Mouse (Mus musculus) liver, embryonic 13.5 days (tissue): Measurements from ENCODE around the gene Gpx7. TPM values are rescaled to one million over a fixed set of nuclear protein-coding genes. Genes with fewer than 3 reads are reported as not detected.

Source experiments
- ATAC-seq: fragments of 200-750 bp; cut with Nextera tagmentation; 2 replicates; pipeline ENCODE4 v1.8.0; 2017; ENCODE audit warnings: low read depth, mild to moderate bottlenecking, moderate number of reproducible peaks, moderate library complexity
- DNase-seq: peaks from one replicate; pipeline ENCODE4 v3.0.0; 2022
- H3K27ac ChIP-seq: fragments of 300-500 bp; sonication (generic); 2 replicates; pipeline ENCODE4 v1.5.1; 2015; ENCODE audit warnings: moderate library complexity, mild to moderate bottlenecking, inconsistent platforms
- H3K27me3 ChIP-seq: fragments of 300-500 bp; sonication (generic); 2 replicates; pipeline ENCODE4 v1.6.1; 2015; ENCODE audit warnings: mild to moderate bottlenecking, inconsistent platforms
- H3K36me3 ChIP-seq: fragments of 300-500 bp; sonication (generic); 2 replicates; pipeline ENCODE4 v1.6.1; 2015; ENCODE audit warnings: mild to moderate bottlenecking, inconsistent platforms
- H3K4me1 ChIP-seq: fragments of 300-500 bp; sonication (generic); replicated peaks from 2 replicates; pipeline ENCODE4 v1.6.1; 2015; ENCODE audit warnings: inconsistent platforms
- H3K4me2 ChIP-seq: fragments of 300-500 bp; sonication (generic); 2 replicates; pipeline ENCODE4 v1.6.1; 2015; ENCODE audit warnings: inconsistent platforms, mild to moderate bottlenecking, moderate library complexity
- H3K4me3 ChIP-seq: fragments of 300-500 bp; sonication (generic); replicated peaks from 2 replicates; pipeline ENCODE4 v1.5.1; 2015; ENCODE audit warnings: mild to moderate bottlenecking, inconsistent platforms
- H3K9ac ChIP-seq: fragments of 300-500 bp; sonication (generic); 2 replicates; pipeline ENCODE4 v1.6.1; 2015; ENCODE audit warnings: mild to moderate bottlenecking, inconsistent platforms
- H3K9me3 ChIP-seq: fragments of 300-500 bp; sonication (generic); replicated peaks from 2 replicates; pipeline ENCODE4 v1.6.1; 2016; ENCODE audit warnings: inconsistent platforms
- WGBS: fragments of 180-500 bp; shearing (Covaris S2); methylation state at CpG from one replicate; pipeline ENCODE4 v1.1.7; 2015; ENCODE audit not compliant: insufficient replicate concordance; 5-methylcytosine and 5-hydroxymethylcytosine counted together
- polyA plus RNA-seq: library from polyadenylated mRNA; unstranded; fragments of >200 nt; fragmentation: Nextera tagmentation; extraction: Ambion mirVana; gene quantifications from 2 replicates; pipeline ENCODE4 v1.2.1, GENCODE M21; 2015

Gene Gpx7
- polyA plus RNA-seq, 1 experiment from 2014 or later = 10.4 TPM

DNA sequence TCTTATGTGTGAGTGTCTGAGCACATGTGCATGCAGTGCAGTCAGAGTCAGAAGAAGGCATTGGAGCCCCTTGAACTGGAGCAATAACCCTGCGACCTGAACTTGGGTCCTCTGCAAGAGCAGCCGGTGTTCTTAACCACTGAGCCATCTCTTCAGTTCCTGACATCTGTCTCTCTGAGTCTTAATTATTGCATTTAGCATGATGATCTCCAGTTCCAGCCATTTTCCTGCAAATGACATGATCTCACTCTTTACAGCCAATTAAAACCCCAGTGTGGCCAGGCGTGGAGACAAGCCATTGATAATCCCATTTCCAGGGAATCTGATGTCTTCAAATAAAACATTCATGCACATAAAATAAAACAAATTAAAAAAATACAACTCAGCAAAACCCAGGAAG, 18.0 kb downstream of the Gpx7 start:
- H3K27me3 ChIP-seq = peaks cover 32% of the 10 kb centered on the region
- H3K9me3 ChIP-seq = no peaks in the 10 kb centered on the region
- H3K27ac ChIP-seq = no peak overlapping the region
- H3K4me2 ChIP-seq = no peak overlapping the region
- no peaks in the 10 kb centered on the region for H3K36me3 ChIP-seq
- H3K9ac ChIP-seq = no peak overlapping the region
- H3K4me1 ChIP-seq = no peaks in the 10 kb centered on the region
- no peak overlapping the region for H3K4me3 ChIP-seq
- DNase-seq (no peak), ATAC-seq (no peak)
- 67% methylated on average over 3 of the region's 3 CpGs for WGBS

GRCm38 (mm10) chr4:108387681-108388253, 19.0 kb downstream of the Gpx7 start:
- H3K4me1 ChIP-seq = 0 out of 2 replicates have a peak, but pooled peaks cover 4% of the 10 kb centered on the region
- H3K4me3 ChIP-seq = peak overlapping the region; percentile 44
- no peaks in the 10 kb centered on the region for H3K36me3 ChIP-seq
- H3K4me2 ChIP-seq = peak overlapping the region; percentile 60
- WGBS = 6% methylated on average over 18 of the region's 18 CpGs
- DNase-seq (no peak), ATAC-seq (no peak)
- no peak overlapping the region for H3K27ac ChIP-seq
- peak overlapping the region; percentile 42 for H3K9ac ChIP-seq
- H3K27me3 ChIP-seq = peaks cover 42% of the 10 kb centered on the region
- H3K9me3 ChIP-seq = no peaks in the 10 kb centered on the region

DNA sequence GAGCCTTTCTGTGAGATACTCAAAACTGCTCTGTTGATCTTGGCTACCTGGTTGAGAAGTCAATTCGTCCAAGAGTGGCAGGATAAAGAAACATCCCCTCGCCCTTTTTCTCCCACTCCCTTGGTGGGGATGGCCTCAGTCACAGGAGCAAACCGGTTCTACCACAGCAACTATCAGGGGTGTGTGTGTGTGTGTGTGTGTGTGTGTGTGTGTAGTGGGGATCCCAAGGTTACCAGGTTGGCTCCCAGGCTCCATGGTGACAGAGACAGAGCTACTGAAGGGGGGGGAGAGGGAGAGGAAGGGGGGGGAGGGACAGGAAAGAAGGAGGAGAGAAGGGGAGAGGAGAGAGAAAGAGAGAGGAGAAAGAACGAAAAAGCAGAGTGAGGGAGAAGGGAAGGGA, 19.7 kb downstream of the Gpx7 start:
- ATAC-seq = no peak
- H3K9ac ChIP-seq = no peak overlapping the region
- no peak overlapping the region for H3K27ac ChIP-seq

DNA sequence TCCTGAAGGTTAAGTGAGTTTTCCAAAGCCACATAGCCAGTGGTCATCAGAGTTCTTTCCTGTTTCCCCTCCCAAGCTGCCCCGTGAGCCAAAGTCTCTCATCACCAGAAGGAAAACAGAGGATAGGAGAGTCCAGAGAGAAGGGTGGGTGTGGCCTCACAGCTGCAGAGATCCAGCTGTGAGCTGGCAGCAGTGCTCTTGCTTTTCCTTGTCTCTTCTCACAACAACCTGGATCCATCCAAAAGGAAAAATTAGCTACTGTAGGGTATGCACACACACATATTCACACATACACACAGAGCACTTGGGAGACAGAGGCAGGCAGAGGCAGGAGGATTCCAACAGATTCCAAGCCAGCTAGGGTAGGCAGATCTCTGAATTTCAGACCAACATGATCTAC, 20.7 kb downstream of the Gpx7 start:
- H3K4me2 ChIP-seq = no peak overlapping the region
- 0 out of 2 replicates have a peak, but pooled peaks cover 4% of the 10 kb centered on the region for H3K4me1 ChIP-seq
- H3K27me3 ChIP-seq = peaks cover 58% of the 10 kb centered on the region
- ATAC-seq (no peak), DNase-seq (no peak)
- H3K4me3 ChIP-seq = no peak overlapping the region
- H3K27ac ChIP-seq = no peak overlapping the region
- H3K9me3 ChIP-seq = no peaks in the 10 kb centered on the region
- H3K36me3 ChIP-seq = no peaks in the 10 kb centered on the region
- 22% methylated on average over 1 of the region's 1 CpGs for WGBS
- H3K9ac ChIP-seq = no peak overlapping the region

More for the DNA sequence above, 19.7 kb downstream of the Gpx7 start:
- Histone ChIP-seq H3K4me1 (0 out of 2 replicates have a peak, but pooled peaks cover 4% of the 10 kb centered on the region), H3K27me3 (peaks cover 49% of the 10 kb centered on the region), H3K4me2 (peak overlapping the region; percentile 60; the same call in 1 of the 2 replicates), H3K9me3 (no peaks in the 10 kb centered on the region), H3K4me3 (no peak overlapping the region), H3K36me3 (no peaks in the 10 kb centered on the region)
- no peak for DNase-seq
- 33% methylated on average over 4 of the region's 4 CpGs for WGBS

DNA sequence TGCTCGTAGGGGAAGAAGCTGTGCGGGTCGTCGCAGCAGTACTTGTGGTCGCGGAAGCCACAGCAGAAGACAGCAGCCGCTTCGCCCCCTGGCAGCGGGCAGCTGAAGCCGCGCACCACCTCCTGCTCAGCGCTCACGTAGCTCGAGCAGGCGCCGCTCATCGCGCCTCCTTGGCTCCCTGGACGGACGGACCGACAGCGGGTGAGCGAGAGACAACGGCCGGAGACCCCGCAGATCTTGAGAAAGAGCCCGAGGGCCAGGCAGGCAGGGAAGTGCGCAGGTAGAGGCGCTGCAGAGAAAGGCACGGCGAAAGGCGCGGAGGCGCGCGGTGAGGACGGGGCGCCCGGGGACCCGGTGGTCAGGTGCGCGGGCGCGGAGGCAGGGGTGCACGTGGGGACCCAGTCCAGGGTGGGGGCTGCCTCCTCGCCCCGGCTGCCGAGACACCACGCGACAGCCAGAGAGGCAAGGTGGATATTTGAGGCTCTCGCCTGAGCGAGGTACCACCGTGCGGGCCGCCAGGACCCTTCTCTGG, 23.5 kb downstream of the Gpx7 start, which contains the start of gene Shisal2a:
TSS of gene Shisal2a (minus strand) at position 167 of the 532 bp plus-strand sequence.
- Histone ChIP-seq H3K27me3 (peaks cover 72% of the 10 kb centered on the region), H3K27ac (no peak within 1 kb of the TSS)
- no peak for DNase-seq

GRCm38 (mm10) chr4:108380146-108380545, 26.6 kb downstream of the Gpx7 start:
- Histone ChIP-seq H3K4me3 (no peak overlapping the region), H3K4me2 (no peak overlapping the region), H3K27me3 (peaks cover 54% of the 10 kb centered on the region), H3K36me3 (no peaks in the 10 kb centered on the region), H3K27ac (no peak overlapping the region), H3K9ac (no peak overlapping the region), H3K9me3 (no peaks in the 10 kb centered on the region), H3K4me1 (0 out of 2 replicates have a peak, but pooled peaks cover 4% of the 10 kb centered on the region)
- DNase-seq (no peak), ATAC-seq (no peak)
- 5% methylated on average over 1 of the region's 1 CpGs for WGBS

More for the DNA sequence above, 23.5 kb downstream of the Gpx7 start, which contains the start of gene Shisal2a:
- peak within 1 kb of the TSS; percentile 45 for H3K9ac ChIP-seq
- 0 out of 2 replicates have a peak, but pooled peaks cover 4% of the 10 kb centered on the region for H3K4me1 ChIP-seq
- ATAC-seq = no peak
- no peaks in the 10 kb centered on the region for H3K9me3 ChIP-seq
- H3K4me3 ChIP-seq = peak within 1 kb of the TSS; percentile 44
- no peaks in the 10 kb centered on the region for H3K36me3 ChIP-seq
- H3K4me2 ChIP-seq = peak within 1 kb of the TSS; percentile 58
- 3% methylated on average over 55 of the region's 55 CpGs for WGBS

DNA sequence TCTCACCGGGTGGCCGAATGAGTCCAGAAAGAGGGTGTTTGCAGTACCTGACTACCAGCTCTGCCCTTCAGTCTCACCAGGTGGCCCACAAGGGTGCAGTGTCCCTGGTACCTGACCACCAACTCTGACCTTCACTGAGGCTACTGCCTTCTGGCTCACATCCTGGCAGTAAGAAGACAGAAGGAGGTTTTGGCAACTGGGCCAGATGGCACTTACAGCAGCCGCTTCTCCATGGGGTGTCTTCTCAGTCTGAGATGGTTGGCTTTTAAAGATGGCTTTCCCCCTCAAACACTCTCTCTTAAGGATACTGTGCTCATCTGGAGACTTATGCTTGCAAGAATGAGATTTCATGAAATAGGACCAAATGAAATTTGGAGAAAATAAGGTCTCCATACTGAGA, 27.3 kb downstream of the Gpx7 start:
- no peak overlapping the region for H3K4me3 ChIP-seq
- H3K27ac ChIP-seq = no peak overlapping the region
- H3K4me1 ChIP-seq = 0 out of 2 replicates have a peak, but pooled peaks cover 4% of the 10 kb centered on the region
- H3K36me3 ChIP-seq = no peaks in the 10 kb centered on the region
- H3K9me3 ChIP-seq = no peaks in the 10 kb centered on the region
- no peak for ATAC-seq
- H3K9ac ChIP-seq = no peak overlapping the region
- peaks cover 47% of the 10 kb centered on the region for H3K27me3 ChIP-seq
- 72% methylated on average over 3 of the region's 3 CpGs for WGBS
- no peak for DNase-seq
- H3K4me2 ChIP-seq = no peak overlapping the region

DNA sequence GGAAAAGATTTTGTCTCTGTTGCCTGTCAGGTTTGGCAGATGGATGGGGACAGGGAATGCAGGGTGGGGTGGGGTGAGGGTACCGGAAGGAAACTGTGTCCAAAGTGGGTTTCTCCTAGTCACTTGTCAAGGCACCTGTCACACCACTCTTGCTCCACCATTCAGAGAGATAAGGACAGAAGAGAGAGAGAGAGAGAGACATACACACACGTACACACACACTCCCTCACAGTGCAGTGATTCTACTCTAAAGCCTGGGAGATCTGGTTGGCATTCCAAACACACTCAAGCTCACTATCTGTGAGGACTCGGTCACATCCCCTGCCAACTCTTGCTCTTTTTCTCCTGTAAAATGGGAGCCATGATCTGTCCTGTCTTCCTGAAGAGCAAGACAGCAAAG, 34.6 kb downstream of the Gpx7 start:
- no peak for DNase-seq
- no peak for ATAC-seq
- Histone ChIP-seq H3K27me3 (no peaks in the 10 kb centered on the region), H3K4me2 (no peak overlapping the region), H3K4me1 (peaks cover 7% of the 10 kb centered on the region), H3K36me3 (no peaks in the 10 kb centered on the region), H3K27ac (no peak overlapping the region), H3K4me3 (no peak overlapping the region), H3K9me3 (no peaks in the 10 kb centered on the region), H3K9ac (no peak overlapping the region)
- WGBS = 47% methylated on average over 3 of the region's 3 CpGs

- Histone ChIP-seq H3K4me2 (no peak overlapping the region), H3K27me3 (no peaks in the 10 kb centered on the region), H3K27ac (no peak overlapping the region), H3K9ac (no peak overlapping the region), H3K36me3 (no peaks in the 10 kb centered on the region), H3K4me3 (no peak overlapping the region), H3K9me3 (no peaks in the 10 kb centered on the region), H3K4me1 (peaks cover 7% of the 10 kb centered on the region)
- ATAC-seq (no peak), DNase-seq (no peak)
- 71% methylated on average over 3 of the region's 3 CpGs for WGBS
These were observed 35.3 kb downstream of the Gpx7 start for GRCm38 (mm10) chr4:108371421-108371820.

DNA sequence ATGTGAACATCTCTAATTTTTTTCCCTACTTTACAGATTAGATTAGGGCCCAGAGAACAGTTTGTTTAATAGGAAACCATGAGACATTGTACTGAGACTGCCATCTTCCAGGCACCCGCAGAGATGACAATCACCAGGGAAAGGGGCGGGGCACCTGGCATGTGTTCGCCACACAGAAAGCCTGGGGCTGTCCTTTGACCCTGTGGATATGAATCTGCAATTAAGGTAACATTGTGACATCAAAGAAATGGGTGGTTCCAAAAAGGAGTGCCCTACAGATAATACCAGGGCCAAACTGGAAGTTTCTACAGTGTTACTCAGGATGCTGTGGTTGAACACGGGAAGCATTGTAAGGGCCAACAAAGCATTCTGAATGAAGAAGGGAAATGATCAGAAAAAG, 36.4 kb downstream of the Gpx7 start:
- DNase-seq (no peak), ATAC-seq (no peak)
- H3K4me1 ChIP-seq = peaks cover 7% of the 10 kb centered on the region
- no peak overlapping the region for H3K9ac ChIP-seq
- no peak overlapping the region for H3K4me2 ChIP-seq
- WGBS = 33% methylated on average over 4 of the region's 4 CpGs
- H3K27me3 ChIP-seq = no peaks in the 10 kb centered on the region
- no peaks in the 10 kb centered on the region for H3K9me3 ChIP-seq
- no peak overlapping the region for H3K4me3 ChIP-seq
- H3K27ac ChIP-seq = no peak overlapping the region
- H3K36me3 ChIP-seq = no peaks in the 10 kb centered on the region

DNA sequence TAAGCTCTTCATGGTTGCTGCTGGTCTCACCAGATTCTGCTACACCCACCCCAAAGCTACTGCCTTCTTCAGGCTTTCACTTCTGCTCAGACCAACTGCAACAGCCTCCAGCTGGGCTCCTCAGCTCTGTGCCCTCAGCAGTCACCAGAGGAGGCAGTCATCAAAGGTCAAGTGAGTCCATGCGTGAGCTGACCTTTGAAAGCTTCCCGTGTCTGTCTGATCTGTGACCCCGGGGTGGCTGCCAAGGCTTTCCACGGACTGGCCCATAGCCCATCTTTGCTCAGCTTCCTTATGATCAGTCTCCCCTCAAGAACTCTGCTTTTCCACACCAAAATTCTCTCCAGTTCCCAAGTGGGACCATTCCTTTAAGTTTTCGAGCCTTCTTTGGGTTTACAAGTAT, 37.5 kb downstream of the Gpx7 start:
- WGBS = 30% methylated on average over 5 of the region's 5 CpGs
- no peak overlapping the region for H3K4me3 ChIP-seq
- H3K9me3 ChIP-seq = no peaks in the 10 kb centered on the region
- no peak overlapping the region for H3K27ac ChIP-seq
- DNase-seq = no peak
- ATAC-seq = 0 out of 2 replicates have a peak, but pooled peaks have one; percentile 43
- H3K4me1 ChIP-seq = peaks cover 8% of the 10 kb centered on the region
- no peak overlapping the region for H3K9ac ChIP-seq
- H3K4me2 ChIP-seq = no peak overlapping the region
- no peaks in the 10 kb centered on the region for H3K27me3 ChIP-seq
- H3K36me3 ChIP-seq = no peaks in the 10 kb centered on the region

DNA sequence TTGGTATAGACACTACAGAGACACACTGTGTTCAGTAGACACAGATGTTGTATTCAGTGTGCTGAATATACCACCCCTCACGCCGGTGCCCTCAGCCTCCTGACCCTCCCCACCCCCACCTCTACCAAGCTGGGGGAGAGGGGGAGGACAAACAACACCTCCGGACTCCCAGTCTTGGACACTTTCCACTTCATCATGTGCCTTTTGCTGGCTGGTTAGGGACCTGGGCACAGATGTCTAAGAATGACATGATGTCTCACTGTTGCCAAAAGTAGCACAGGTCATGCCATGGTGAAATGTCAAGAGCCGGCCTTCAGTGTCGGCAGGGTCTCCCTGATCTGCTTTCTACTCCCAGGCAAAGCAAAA, 42.7 kb downstream of the Gpx7 start:
- DNase-seq = no peak
- Histone ChIP-seq H3K36me3 (no peaks in the 10 kb centered on the region), H3K27ac (no peak overlapping the region), H3K4me3 (no peak overlapping the region), H3K27me3 (peaks cover 24% of the 10 kb centered on the region), H3K9ac (no peak overlapping the region), H3K4me1 (peaks cover 19% of the 10 kb centered on the region), H3K9me3 (no peaks in the 10 kb centered on the region), H3K4me2 (no peak overlapping the region)
- 43% methylated on average over 5 of the region's 5 CpGs for WGBS
- ATAC-seq = no peak
